Mouse (Mus musculus): ENCODE data around the gene Ctcf. TPM values are rescaled to one million over a fixed set of nuclear protein-coding genes. Genes with fewer than 3 reads are reported as not detected.

Ctcf gene
- polyA plus RNA-seq, 2 experiments: 48.1 to 97.8 TPM

- no peak for TF ChIP-seq POLR2A (IDR thresholded peaks at IDR 0.05; ENCODE audit: borderline replicate concordance, extremely low read depth, insufficient read depth, insufficient read length)
- DNase-seq (ENCODE audit: low spot score) (no peak), ATAC-seq (ENCODE audit: low FRiP score, low read depth) (peak; percentile 20)
- WGBS: 0% methylated on average over 26 of the region's 39 CpGs
- peak overlapping the region; percentile 97 for H3K4me2 ChIP-seq (replicated peaks; ENCODE audit: low read depth, low read length, severe bottlenecking)
- H3K36me3 ChIP-seq (ENCODE audit: control insufficient read depth, insufficient read depth, low read length): no peaks in the 10 kb centered on the region
- peak overlapping the region; percentile 84 for H3K9ac ChIP-seq (ENCODE audit: low read depth, low read length, severe bottlenecking)
- H3K27me3 ChIP-seq (ENCODE audit: control insufficient read depth, insufficient read depth, low read length): no peaks in the 10 kb centered on the region
- H3K9me3 ChIP-seq (ENCODE audit: control insufficient read depth, low read length): no peaks in the 10 kb centered on the region
- H3K4me3 ChIP-seq (replicated peaks; ENCODE audit: low read length): peak overlapping the region; percentile 81
- H3K27ac ChIP-seq (replicated peaks; ENCODE audit: low read depth, low read length): peak overlapping the region; percentile 80
- H3K4me1 ChIP-seq (ENCODE audit: control insufficient read depth, insufficient read depth, low read length): peaks cover 22% of the 10 kb centered on the region
Measured at GRCm38 (mm10) chr8:105605491-105606188, 30.7 kb upstream of the Ctcf start.

DNA sequence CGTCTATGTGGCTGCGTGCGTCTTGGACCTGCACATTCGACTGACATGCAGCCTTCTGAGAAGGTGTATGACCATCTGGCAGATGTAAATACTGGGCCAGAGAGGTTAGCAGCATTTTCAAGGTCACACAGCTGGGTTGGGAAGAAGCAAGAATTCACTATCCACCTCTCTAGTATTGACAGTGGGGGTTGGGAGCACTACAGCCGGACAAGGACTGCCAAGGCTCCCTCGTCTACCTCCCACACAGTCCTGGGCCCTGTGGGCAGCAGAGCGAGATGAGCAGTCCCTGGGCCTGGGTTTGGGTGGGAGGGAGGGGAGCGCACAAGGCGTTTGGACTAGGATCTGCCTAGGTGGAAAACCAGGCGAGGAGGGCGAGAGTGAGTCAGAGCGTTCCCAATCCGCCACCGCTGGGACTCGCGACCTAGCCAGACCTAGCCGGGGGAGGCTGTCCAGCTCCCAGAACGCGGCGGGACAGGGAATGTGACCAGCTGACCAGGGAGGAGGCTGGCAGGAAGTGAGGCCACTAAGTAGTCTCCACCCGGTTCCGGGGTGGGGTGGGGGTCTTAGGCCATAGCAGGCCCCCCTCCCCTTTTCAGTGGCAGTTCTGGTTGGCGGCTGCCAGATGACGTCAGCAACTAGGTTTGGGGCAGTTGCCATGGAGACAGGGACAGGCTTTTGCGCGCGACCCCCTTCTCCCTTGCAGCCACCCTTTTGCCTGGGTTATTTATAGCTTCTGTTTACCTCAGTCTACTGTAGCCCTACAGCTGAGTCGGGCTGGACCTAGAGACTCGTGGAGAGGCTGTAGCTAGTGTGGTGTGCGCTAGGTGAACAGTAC, 30.0 kb upstream of the Ctcf start:
- TF ChIP-seq POLR2A (IDR thresholded peaks at IDR 0.05; ENCODE audit: borderline replicate concordance, extremely low read depth, insufficient read depth, insufficient read length): no peak
- ATAC-seq (ENCODE audit: low FRiP score, low read depth) (peak; percentile 58), DNase-seq (ENCODE audit: low spot score) (peak; percentile 85)
- H3K36me3 ChIP-seq (ENCODE audit: control insufficient read depth, insufficient read depth, low read length): no peaks in the 10 kb centered on the region
- H3K27me3 ChIP-seq (ENCODE audit: control insufficient read depth, insufficient read depth, low read length): no peaks in the 10 kb centered on the region
- H3K4me1 ChIP-seq (ENCODE audit: control insufficient read depth, insufficient read depth, low read length): peaks cover 22% of the 10 kb centered on the region
- H3K4me2 ChIP-seq (replicated peaks; ENCODE audit: low read depth, low read length, severe bottlenecking): peak overlapping the region; percentile 97
- 2% methylated on average over 30 of the region's 30 CpGs for WGBS
- no peaks in the 10 kb centered on the region for H3K9me3 ChIP-seq (ENCODE audit: control insufficient read depth, low read length)
- peak overlapping the region; percentile 80 for H3K27ac ChIP-seq (replicated peaks; ENCODE audit: low read depth, low read length)
- H3K4me3 ChIP-seq (replicated peaks; ENCODE audit: low read length): peak overlapping the region; percentile 81
- H3K9ac ChIP-seq (ENCODE audit: low read depth, low read length, severe bottlenecking): peak overlapping the region; percentile 84

- DNase-seq (ENCODE audit: low spot score) (no peak), ATAC-seq (ENCODE audit: low FRiP score, low read depth) (no peak)
- no peak for TF ChIP-seq POLR2A (IDR thresholded peaks at IDR 0.05; ENCODE audit: borderline replicate concordance, extremely low read depth, insufficient read depth, insufficient read length)
- 8% methylated on average over 10 of the region's 10 CpGs for WGBS
- Histone ChIP-seq H3K27ac (replicated peaks; ENCODE audit: low read depth, low read length) (peak overlapping the region; percentile 80; the same call in 1 of the 2 replicates), H3K4me3 (replicated peaks; ENCODE audit: low read length) (peak overlapping the region; percentile 81), H3K9me3 (ENCODE audit: control insufficient read depth, low read length) (no peaks in the 10 kb centered on the region), H3K4me1 (ENCODE audit: control insufficient read depth, insufficient read depth, low read length) (peaks cover 22% of the 10 kb centered on the region), H3K4me2 (replicated peaks; ENCODE audit: low read depth, low read length, severe bottlenecking) (peak overlapping the region; percentile 97), H3K9ac (ENCODE audit: low read depth, low read length, severe bottlenecking) (peak overlapping the region; percentile 84), H3K36me3 (ENCODE audit: control insufficient read depth, insufficient read depth, low read length) (no peaks in the 10 kb centered on the region), H3K27me3 (ENCODE audit: control insufficient read depth, insufficient read depth, low read length) (no peaks in the 10 kb centered on the region)
Measured at GRCm38 (mm10) chr8:105607062-105607461, 29.3 kb upstream of the Ctcf start.

- H3K9ac ChIP-seq (ENCODE audit: low read depth, low read length, severe bottlenecking): no peak overlapping the region
- no peak overlapping the region for H3K4me2 ChIP-seq (replicated peaks; ENCODE audit: low read depth, low read length, severe bottlenecking)
- H3K4me3 ChIP-seq (replicated peaks; ENCODE audit: low read length): no peak overlapping the region
- H3K27ac ChIP-seq (replicated peaks; ENCODE audit: low read depth, low read length): no peak overlapping the region
- no peaks in the 10 kb centered on the region for H3K9me3 ChIP-seq (ENCODE audit: control insufficient read depth, low read length)
- peak; percentile 58 for DNase-seq (ENCODE audit: low spot score)
- no peak for TF ChIP-seq POLR2A (IDR thresholded peaks at IDR 0.05; ENCODE audit: borderline replicate concordance, extremely low read depth, insufficient read depth, insufficient read length)
- no peaks in the 10 kb centered on the region for H3K36me3 ChIP-seq (ENCODE audit: control insufficient read depth, insufficient read depth, low read length)
- ATAC-seq (ENCODE audit: low FRiP score, low read depth): no peak
- peaks cover 22% of the 10 kb centered on the region for H3K4me1 ChIP-seq (ENCODE audit: control insufficient read depth, insufficient read depth, low read length)
- no peaks in the 10 kb centered on the region for H3K27me3 ChIP-seq (ENCODE audit: control insufficient read depth, insufficient read depth, low read length)
- 27% methylated on average over 4 of the region's 4 CpGs for WGBS
Measured at GRCm38 (mm10) chr8:105607684-105608083, 28.7 kb upstream of the Ctcf start.

DNA sequence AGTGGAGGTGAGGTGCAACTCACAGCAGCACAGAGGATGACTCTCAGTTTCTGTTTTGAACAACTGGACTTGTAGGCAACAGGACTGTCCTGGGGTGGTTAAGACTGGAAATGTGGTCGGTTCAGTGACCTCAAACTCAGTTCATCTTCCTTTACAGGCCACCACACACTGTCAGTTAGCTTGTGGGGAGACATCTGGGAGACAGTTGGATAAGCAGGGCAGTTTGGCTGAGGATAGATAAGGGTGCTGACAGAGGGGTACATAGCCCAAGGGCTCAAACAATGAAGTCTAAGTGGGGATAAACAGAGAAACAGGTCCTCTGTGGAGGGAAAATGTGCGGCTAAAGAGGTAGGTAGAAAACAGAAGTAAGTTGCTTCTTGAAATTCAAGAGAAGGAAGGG, 27.0 kb upstream of the Ctcf start:
- no peak for TF ChIP-seq POLR2A (IDR thresholded peaks at IDR 0.05; ENCODE audit: borderline replicate concordance, extremely low read depth, insufficient read depth, insufficient read length)
- Histone ChIP-seq H3K4me1 (ENCODE audit: control insufficient read depth, insufficient read depth, low read length) (peaks cover 27% of the 10 kb centered on the region), H3K9ac (ENCODE audit: low read depth, low read length, severe bottlenecking) (no peak overlapping the region), H3K36me3 (ENCODE audit: control insufficient read depth, insufficient read depth, low read length) (no peaks in the 10 kb centered on the region), H3K4me2 (replicated peaks; ENCODE audit: low read depth, low read length, severe bottlenecking) (no peak overlapping the region), H3K27me3 (ENCODE audit: control insufficient read depth, insufficient read depth, low read length) (no peaks in the 10 kb centered on the region), H3K9me3 (ENCODE audit: control insufficient read depth, low read length) (no peaks in the 10 kb centered on the region), H3K4me3 (replicated peaks; ENCODE audit: low read length) (no peak overlapping the region), H3K27ac (replicated peaks; ENCODE audit: low read depth, low read length) (no peak overlapping the region)
- DNase-seq (ENCODE audit: low spot score) (no peak), ATAC-seq (ENCODE audit: low FRiP score, low read depth) (no peak)
- 84% methylated on average over 2 of the region's 2 CpGs for WGBS
